Mouse (Mus musculus) kidney, embryonic 14.5 days (tissue): Measurements from ENCODE around the gene Washc4. TPM values are rescaled to one million over a fixed set of nuclear protein-coding genes. Genes with fewer than 3 reads are reported as not detected.

ENCODE experiments used
- ATAC-seq: fragments of 200-750 bp; cut with Nextera tagmentation; 2 replicates; pipeline ENCODE4 v1.8.0; 2017; ENCODE audit warnings: moderate number of reproducible peaks, mild to moderate bottlenecking, moderate TSS enrichment, moderate library complexity; ENCODE audit not compliant: low FRiP score, low TSS enrichment
- H3K27ac ChIP-seq: fragments of 300-500 bp; sonication (generic); 2 replicates; pipeline ENCODE4 v1.5.1; 2014; ENCODE audit warnings: low read depth, mild to moderate bottlenecking, low read length, moderate library complexity, mixed read lengths
- H3K27me3 ChIP-seq: fragments of 300-500 bp; sonication (generic); 2 replicates; pipeline ENCODE4 v1.6.1; 2014; ENCODE audit warnings: mild to moderate bottlenecking, low read length; ENCODE audit not compliant: control insufficient read depth, insufficient read depth
- H3K36me3 ChIP-seq: fragments of 300-500 bp; sonication (generic); 2 replicates; pipeline ENCODE4 v1.6.1; 2014; ENCODE audit warnings: low read length, mixed read lengths; ENCODE audit not compliant: control insufficient read depth, insufficient read depth
- H3K4me1 ChIP-seq: fragments of 300-500 bp; sonication (generic); 2 replicates; pipeline ENCODE4 v1.6.1; 2014; ENCODE audit warnings: low read length, mixed read lengths; ENCODE audit not compliant: control insufficient read depth, insufficient read depth
- H3K4me2 ChIP-seq: fragments of 300-500 bp; sonication (generic); replicated peaks from 2 replicates; pipeline ENCODE4 v1.6.1; 2014; ENCODE audit warnings: low read depth, mild to moderate bottlenecking, low read length
- H3K4me3 ChIP-seq: fragments of 300-500 bp; sonication (generic); 2 replicates; pipeline ENCODE4 v1.5.1; 2014; ENCODE audit warnings: mild to moderate bottlenecking, low read length
- H3K9ac ChIP-seq: fragments of 300-500 bp; sonication (generic); 2 replicates; pipeline ENCODE4 v1.6.1; 2014; ENCODE audit warnings: low read depth, mild to moderate bottlenecking, low read length, moderate library complexity
- H3K9me3 ChIP-seq: fragments of 300-500 bp; sonication (generic); 2 replicates; pipeline ENCODE4 v1.6.1; 2016; ENCODE audit warnings: low read length; ENCODE audit not compliant: control insufficient read depth
- WGBS: fragments of 180-500 bp; shearing (Covaris S2); extraction: QIAGEN DNeasy Blood & Tissue Kit; methylation state at CpG from one replicate; pipeline ENCODE4 v1.1.7; 2014; 5-methylcytosine and 5-hydroxymethylcytosine counted together
- polyA plus RNA-seq: library from polyadenylated mRNA; unstranded; fragments of >200 nt; fragmentation: Nextera tagmentation; extraction: Ambion mirVana; gene quantifications from 2 replicates; pipeline ENCODE4 v1.2.1, GENCODE M21; 2014

The Washc4 gene
- polyA plus RNA-seq, 1 experiment from 2014 or later: 44.1 TPM

DNA sequence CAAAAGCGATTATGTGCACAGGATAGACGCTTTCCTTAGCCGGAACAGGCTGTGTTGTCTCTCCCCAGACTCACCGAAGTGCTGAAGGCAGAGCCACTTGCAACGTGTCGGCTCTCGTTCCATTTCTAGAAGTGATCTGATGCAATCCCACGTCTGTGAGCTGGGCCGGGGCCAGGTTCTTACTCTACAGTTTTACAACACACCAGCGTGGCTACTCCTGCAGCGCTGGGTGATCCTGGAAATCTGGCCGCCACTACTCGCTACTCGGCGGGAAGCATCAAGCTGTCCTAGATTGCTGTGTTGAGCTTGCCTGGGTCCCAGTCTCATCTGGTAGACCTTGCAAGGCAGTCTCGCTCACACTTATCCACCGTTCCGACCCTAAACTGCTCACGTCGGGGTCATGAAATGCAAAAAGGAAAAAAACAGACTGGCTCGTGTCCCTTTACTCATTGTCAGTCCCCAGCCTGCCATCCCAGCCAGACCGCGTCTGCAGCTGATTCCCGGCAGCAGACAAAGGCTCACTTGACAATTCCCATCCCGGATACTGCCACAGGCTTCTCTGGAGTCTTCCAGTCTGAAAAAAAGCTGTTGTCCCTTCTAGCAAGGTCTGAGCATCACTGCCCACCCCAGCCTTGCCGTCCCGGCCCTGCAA, 10.2 kb upstream of the Washc4 start:
- 4% methylated on average over 27 of the region's 27 CpGs for WGBS
- peak overlapping the region; percentile 44 for H3K4me3 ChIP-seq
- ATAC-seq: peak; percentile 20; the same call in 1 of the 2 replicates
- H3K4me2 ChIP-seq: peak overlapping the region; percentile 96
- no peak overlapping the region for H3K27ac ChIP-seq
- H3K9me3 ChIP-seq: no peaks in the 10 kb centered on the region
- H3K36me3 ChIP-seq: no peaks in the 10 kb centered on the region
- peaks cover 8% of the 10 kb centered on the region; the same call in 1 of the 2 replicates for H3K27me3 ChIP-seq
- no peaks in the 10 kb centered on the region; the same call in 1 of the 2 replicates for H3K4me1 ChIP-seq
- H3K9ac ChIP-seq: peak overlapping the region; percentile 55

DNA sequence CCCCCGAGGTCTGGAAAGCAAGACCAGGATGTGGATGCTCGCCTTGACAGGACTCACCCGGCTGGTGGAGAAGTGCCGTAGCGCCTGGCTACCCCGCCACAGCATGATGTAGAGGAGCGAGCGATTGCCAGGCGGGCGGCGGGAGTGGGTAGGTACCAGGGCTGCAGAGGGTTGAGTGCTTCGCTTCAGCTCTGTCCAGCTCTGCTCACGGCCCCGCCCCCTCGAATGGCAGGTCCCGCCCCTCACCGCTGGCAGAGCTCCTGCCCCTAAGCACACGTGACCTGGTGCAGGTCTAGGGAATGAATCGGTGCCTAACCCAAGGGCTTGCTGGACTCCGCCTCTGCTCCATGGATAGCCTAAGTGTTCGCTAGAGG, 9.7 kb upstream of the Washc4 start, which contains the start of gene Aldh1l2:
Gene Aldh1l2 (minus strand): TSS at position 231 of the 374 bp plus-strand sequence.
- ATAC-seq: peak; percentile 97
- Histone ChIP-seq H3K36me3 (no peaks in the 10 kb centered on the region), H3K9ac (peak within 1 kb of the TSS; percentile 55)

DNA sequence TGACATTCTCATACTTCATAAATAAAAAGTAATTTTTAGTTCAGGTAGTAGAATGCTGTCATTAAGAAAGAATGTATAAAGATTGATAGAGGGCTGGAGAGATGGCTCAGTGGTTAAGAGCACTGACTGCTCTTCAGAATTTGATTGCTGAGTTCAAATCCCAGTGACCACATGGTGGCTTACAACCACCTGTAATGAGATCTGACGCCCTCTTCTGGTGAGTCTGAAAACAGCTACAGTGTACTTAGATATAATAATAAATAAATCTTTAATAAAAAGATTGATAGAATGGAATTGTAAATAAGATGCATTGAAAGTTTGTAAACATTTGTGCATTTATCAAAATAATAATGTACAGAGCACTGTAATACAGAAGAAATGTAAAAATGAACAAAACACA, 7.1 kb upstream of the Washc4 start:
- H3K27ac ChIP-seq: no peak overlapping the region
- no peak overlapping the region for H3K4me3 ChIP-seq
- no peaks in the 10 kb centered on the region; the same call in 1 of the 2 replicates for H3K4me1 ChIP-seq
- peaks cover 8% of the 10 kb centered on the region; the same call in 1 of the 2 replicates for H3K27me3 ChIP-seq
- no peaks in the 10 kb centered on the region for H3K36me3 ChIP-seq
- no peak for ATAC-seq
- H3K9ac ChIP-seq: no peak overlapping the region
- WGBS: 0% methylated on average over 1 of the region's 1 CpGs
- H3K4me2 ChIP-seq: no peak overlapping the region
- H3K9me3 ChIP-seq: no peaks in the 10 kb centered on the region

More for the DNA sequence above, 9.7 kb upstream of the Washc4 start, which contains the start of gene Aldh1l2:
- Histone ChIP-seq H3K4me1 (no peaks in the 10 kb centered on the region; the same call in 1 of the 2 replicates), H3K4me2 (peak within 1 kb of the TSS; percentile 96), H3K27ac (no peak within 1 kb of the TSS), H3K4me3 (peak within 1 kb of the TSS; percentile 44), H3K9me3 (no peaks in the 10 kb centered on the region), H3K27me3 (peaks cover 8% of the 10 kb centered on the region; the same call in 1 of the 2 replicates)
- 0% methylated on average over 21 of the region's 21 CpGs for WGBS

DNA sequence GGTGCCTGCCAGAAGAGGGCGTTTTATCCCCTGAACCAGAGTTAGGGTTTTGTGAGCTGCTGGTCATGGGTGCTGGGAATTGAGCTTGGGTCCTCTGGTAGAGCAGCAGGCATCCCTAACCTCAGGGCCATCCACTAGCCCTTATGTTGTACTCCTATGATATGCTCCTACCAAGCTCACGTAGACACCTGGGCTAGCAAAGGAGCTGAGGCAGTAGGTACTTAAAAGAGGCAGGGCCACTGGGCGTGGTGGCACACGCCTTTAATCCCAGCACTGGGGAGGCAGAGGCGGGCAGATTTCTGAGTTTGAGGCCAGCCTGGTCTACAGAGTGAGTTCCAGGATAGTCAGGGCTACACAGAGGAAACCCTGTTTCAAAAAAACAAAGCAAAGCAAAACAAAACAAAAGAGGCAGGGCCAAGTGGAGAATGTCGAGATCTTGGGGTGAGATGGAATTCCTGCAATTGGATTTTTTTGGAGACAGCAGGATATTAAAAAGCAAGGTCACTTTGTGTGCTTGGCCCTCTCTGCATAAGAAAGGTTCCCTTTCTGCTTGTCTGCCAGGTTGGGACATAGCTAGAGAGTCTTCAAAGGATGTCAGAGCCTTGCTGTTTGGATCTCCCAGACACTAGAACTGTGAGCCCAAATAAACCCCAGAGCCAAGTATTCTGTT, 4.1 kb upstream of the Washc4 start:
- Histone ChIP-seq H3K9ac (no peak overlapping the region), H3K4me3 (no peak overlapping the region), H3K4me1 (peaks cover under 1% of the 10 kb centered on the region; the same call in 1 of the 2 replicates), H3K27ac (no peak overlapping the region), H3K9me3 (no peaks in the 10 kb centered on the region), H3K27me3 (no peaks in the 10 kb centered on the region; the same call in 1 of the 2 replicates), H3K36me3 (no peaks in the 10 kb centered on the region), H3K4me2 (no peak overlapping the region)
- 74% methylated on average over 6 of the region's 6 CpGs for WGBS
- no peak for ATAC-seq

DNA sequence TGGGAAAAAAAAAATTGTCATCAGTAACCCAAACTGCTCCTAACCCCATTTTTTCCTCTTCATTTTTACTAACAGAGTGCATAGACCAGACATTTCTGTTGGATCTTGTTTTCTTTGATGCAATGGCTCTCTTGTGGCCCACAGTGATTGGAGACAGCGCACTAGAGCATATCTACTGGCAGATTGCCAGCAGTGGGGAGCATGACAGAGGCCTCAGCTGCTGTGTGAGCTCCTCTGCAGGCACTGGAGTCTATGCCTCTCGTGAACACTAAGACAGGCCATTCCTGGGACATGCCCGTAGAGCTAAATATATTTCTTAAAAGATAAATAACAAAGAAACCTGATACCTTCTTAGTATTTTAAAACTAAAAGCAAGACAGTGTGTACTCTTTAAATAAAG, 3.5 kb upstream of the Washc4 start:
- Histone ChIP-seq H3K27me3 (no peaks in the 10 kb centered on the region; the same call in 1 of the 2 replicates), H3K9me3 (no peaks in the 10 kb centered on the region), H3K4me3 (no peak overlapping the region), H3K9ac (no peak overlapping the region), H3K36me3 (no peaks in the 10 kb centered on the region), H3K27ac (no peak overlapping the region), H3K4me2 (no peak overlapping the region), H3K4me1 (peaks cover 7% of the 10 kb centered on the region; the same call in 1 of the 2 replicates)
- no peak for ATAC-seq
- 39% methylated on average over 3 of the region's 3 CpGs for WGBS

DNA sequence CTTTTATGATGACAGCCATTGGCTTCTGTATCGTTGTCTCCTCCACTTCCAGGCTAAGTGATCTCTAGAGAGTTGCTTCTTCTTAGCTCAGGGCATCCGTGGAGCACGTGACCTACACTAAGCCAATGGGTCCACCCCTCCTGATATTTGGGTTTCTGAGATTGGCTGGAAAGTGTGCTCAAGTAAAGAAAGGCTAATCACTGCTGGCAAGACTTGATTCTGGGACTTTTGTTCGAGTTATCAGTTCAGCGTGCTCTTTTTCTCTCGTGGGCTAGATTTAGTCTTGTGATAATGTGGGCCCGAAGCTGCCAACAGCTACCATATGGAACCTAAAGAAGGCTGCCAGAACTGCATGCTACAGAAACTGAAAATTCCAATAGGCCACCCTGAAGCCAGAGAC, 1.3 kb upstream of the Washc4 start:
- 87% methylated on average over 7 of the region's 7 CpGs for WGBS
- H3K27me3 ChIP-seq: no peaks in the 10 kb centered on the region; the same call in 1 of the 2 replicates
- no peaks in the 10 kb centered on the region for H3K36me3 ChIP-seq
- peaks cover 17% of the 10 kb centered on the region for H3K4me1 ChIP-seq
- H3K9me3 ChIP-seq: no peaks in the 10 kb centered on the region
- no peak overlapping the region for H3K9ac ChIP-seq
- no peak overlapping the region for H3K4me3 ChIP-seq
- no peak overlapping the region for H3K27ac ChIP-seq
- no peak overlapping the region for H3K4me2 ChIP-seq
- ATAC-seq: no peak

DNA sequence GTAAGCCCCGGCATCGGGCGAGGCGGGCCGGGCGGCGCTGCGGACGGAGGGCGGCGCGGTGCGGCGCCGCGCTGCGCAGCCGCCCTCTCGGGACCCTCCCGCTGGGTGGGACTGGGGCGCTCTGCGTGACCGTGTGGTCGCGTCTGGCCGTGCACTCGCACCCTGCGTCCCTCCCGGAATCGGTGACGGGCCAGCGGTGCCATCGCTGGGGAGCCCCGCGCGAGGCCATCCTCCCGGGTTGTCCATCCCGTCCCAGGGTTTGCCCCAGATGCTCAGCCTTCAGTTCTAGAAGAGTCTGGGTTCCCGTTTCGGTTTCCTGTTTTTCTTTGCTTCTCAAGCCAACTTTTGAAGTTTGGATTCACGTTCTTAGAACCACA, 539 bp downstream of the Washc4 start:
- WGBS: under 1% methylated on average over 41 of the region's 41 CpGs
- Histone ChIP-seq H3K36me3 (peaks cover 8% of the 10 kb centered on the region; the same call in 1 of the 2 replicates), H3K9ac (peak overlapping the region; percentile 82), H3K4me3 (peak overlapping the region; percentile 75), H3K27ac (peak overlapping the region; percentile 53; the same call in 1 of the 2 replicates), H3K4me1 (peaks cover 17% of the 10 kb centered on the region), H3K27me3 (no peaks in the 10 kb centered on the region), H3K4me2 (peak overlapping the region; percentile 50), H3K9me3 (no peaks in the 10 kb centered on the region)
- peak; percentile 96 for ATAC-seq

DNA sequence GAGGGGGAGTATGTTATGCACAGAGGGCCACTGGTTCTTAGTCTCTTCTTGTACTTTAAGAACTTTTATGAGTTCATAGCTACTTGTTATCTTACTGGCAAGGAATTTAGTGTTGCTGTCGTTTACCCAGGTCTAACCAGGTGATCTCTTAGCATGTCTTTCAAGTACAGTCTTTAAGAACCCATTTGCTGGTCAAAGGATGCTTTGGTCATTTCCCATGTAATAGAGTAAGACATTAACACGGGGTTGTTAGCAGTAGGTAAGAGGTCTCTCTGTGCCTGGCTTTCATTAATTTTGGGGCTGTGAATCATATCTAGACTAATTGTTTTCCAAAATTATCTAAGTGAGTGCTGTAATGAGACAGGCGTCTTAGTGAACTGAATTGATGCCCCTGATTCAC, 1.8 kb downstream of the Washc4 start:
- WGBS: 56% methylated on average over 3 of the region's 3 CpGs
- no peaks in the 10 kb centered on the region for H3K9me3 ChIP-seq
- H3K27ac ChIP-seq: no peak overlapping the region
- H3K27me3 ChIP-seq: no peaks in the 10 kb centered on the region
- no peak overlapping the region for H3K9ac ChIP-seq
- peak overlapping the region; percentile 75; the same call in 1 of the 2 replicates for H3K4me3 ChIP-seq
- H3K4me2 ChIP-seq: peak overlapping the region; percentile 50
- peaks cover 17% of the 10 kb centered on the region for H3K36me3 ChIP-seq
- ATAC-seq: no peak
- peaks cover 17% of the 10 kb centered on the region for H3K4me1 ChIP-seq

DNA sequence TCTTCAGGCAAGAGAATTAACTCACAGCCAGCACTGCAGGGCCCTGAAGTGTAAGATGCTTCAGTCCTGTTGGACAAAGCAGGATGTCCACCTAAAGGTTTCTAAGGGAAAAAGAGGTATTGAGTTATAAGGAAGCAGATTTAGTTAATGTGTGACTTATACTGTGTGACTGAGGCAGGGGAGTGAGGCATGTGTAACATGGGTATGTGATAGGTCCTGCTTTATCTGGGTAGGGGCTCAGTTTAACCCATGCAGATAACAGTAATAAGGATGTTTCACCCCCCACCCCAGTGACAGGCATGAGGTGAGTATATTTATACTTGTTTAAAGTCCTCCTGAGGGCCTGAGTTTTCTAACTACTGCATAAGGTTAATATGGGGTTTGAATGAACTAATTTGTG, 19.5 kb downstream of the Washc4 start:
- no peaks in the 10 kb centered on the region for H3K27me3 ChIP-seq
- H3K4me3 ChIP-seq: no peak overlapping the region
- H3K27ac ChIP-seq: no peak overlapping the region
- H3K4me2 ChIP-seq: no peak overlapping the region
- no peaks in the 10 kb centered on the region for H3K4me1 ChIP-seq
- no peaks in the 10 kb centered on the region for H3K9me3 ChIP-seq
- H3K9ac ChIP-seq: no peak overlapping the region
- no peak for ATAC-seq
- H3K36me3 ChIP-seq: peaks cover 84% of the 10 kb centered on the region
